Mouse (Mus musculus): ENCODE data around the gene Bloc1s5. TPM values are rescaled to one million over a fixed set of nuclear protein-coding genes. Genes with fewer than 3 reads are reported as not detected.

Gene Bloc1s5
- polyA plus RNA-seq, 1 experiment = not detected

DNA sequence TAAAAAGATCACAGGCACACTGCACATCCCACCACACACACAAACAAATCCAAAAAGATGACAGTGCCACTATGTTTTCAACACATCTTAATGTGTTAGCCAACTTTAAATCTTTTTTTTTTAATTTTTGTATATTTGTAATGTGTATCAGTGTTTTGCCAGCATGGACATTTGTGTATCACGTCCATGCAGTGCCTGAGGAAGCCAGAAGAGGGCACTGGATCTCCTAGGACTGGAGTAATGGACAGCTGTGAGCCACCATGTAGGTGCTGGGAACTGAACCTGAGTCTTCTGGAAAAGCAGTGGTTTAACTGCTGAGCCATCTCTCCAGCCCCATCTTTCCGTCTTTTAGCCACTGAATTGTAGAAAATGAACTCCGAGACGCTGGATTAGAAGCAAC lies 22.7 kb downstream of the Bloc1s5 start:
- Histone ChIP-seq H3K4me3 (ENCODE audit: insufficient read depth, low read depth, low read length) (no peak overlapping the region), H3K27ac (ENCODE audit: insufficient read depth, low read depth, low read length) (no peak overlapping the region), H3K4me1 (ENCODE audit: control insufficient read depth, insufficient read depth, low read length) (no peaks in the 10 kb centered on the region)
- over 99% methylated on average over 4 of the region's 4 CpGs for WGBS
- TF ChIP-seq CTCF (IDR thresholded peaks at IDR 0.05; ENCODE audit: insufficient read depth, low read depth, low read length) = no peak

DNA sequence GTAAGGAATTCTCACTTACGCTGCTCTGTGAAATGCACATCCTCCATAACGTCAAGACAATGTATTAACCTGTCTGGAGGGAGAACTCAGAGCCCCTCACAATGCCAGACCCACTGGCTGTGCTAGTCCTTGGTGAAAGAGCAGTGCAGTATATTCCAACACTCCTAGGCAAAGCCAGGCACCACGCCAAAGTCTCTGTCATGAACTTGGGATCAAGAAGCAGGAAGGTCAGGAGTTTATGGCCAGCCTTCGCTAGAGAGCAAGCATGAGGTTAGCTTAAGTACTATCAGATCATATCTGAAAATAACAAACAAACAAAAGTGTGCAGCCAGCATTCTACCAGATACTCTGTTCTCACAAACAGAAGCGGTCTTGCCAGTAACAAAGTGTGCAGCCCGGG lies 24.6 kb downstream of the Bloc1s5 start:
- H3K4me3 ChIP-seq (ENCODE audit: insufficient read depth, low read depth, low read length) = no peak overlapping the region
- 91% methylated on average over 6 of the region's 6 CpGs for WGBS
- H3K4me1 ChIP-seq (ENCODE audit: control insufficient read depth, insufficient read depth, low read length) = no peaks in the 10 kb centered on the region
- H3K27ac ChIP-seq (ENCODE audit: insufficient read depth, low read depth, low read length) = no peak overlapping the region
- no peak for TF ChIP-seq CTCF (IDR thresholded peaks at IDR 0.05; ENCODE audit: insufficient read depth, low read depth, low read length)
- TF ChIP-seq POLR2A (IDR thresholded peaks at IDR 0.05; ENCODE audit: insufficient read depth, low read depth, low read length) = no peak

DNA sequence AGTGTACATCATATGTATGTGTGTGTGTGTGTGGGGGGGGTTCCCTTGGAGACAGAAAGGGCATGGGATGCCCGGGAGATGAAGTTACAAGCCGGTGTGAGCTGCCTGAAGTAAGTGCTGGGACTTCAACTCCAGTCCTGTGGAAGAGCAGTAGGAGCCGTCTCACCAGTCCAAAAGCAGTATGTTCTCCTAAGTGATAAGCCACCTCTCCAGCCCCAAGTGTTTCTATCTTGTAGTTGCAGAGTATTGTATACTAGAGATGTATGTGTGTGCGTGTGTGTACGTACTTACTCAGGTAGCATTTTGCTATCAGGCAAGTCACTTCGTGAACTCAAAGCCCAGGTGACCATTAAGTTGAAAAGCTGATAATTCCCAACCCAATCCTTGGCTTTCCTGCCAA lies 27.8 kb downstream of the Bloc1s5 start:
- WGBS = 95% methylated on average over 6 of the region's 6 CpGs
- no peak for TF ChIP-seq CTCF (IDR thresholded peaks at IDR 0.05; ENCODE audit: insufficient read depth, low read depth, low read length)
- TF ChIP-seq POLR2A (IDR thresholded peaks at IDR 0.05; ENCODE audit: insufficient read depth, low read depth, low read length) = no peak
- no peak overlapping the region for H3K27ac ChIP-seq (ENCODE audit: insufficient read depth, low read depth, low read length)

DNA sequence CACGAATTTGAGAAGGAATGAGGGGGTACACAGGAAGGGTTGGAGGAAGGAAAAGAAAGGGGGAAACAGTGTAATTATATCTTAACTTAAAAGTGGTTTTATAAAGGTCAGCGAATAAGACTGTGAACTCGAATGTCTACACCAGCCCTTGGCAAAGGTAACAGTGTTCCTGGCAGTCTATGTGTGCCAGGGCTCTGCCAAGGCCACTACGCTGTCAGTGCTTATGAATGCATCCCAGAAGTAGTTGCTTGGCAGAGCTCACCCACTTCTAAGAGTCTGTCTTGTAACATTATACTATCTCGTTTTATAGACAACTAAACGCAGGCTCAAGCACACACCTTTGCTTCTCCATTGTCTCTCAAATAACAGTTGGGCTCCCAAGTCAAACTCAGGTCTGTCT lies 29.6 kb downstream of the Bloc1s5 start:
- Histone ChIP-seq H3K4me1 (ENCODE audit: control insufficient read depth, insufficient read depth, low read length) (0 out of 2 replicates have a peak, but pooled peaks cover 2% of the 10 kb centered on the region), H3K4me3 (ENCODE audit: insufficient read depth, low read depth, low read length) (no peak overlapping the region), H3K27ac (ENCODE audit: insufficient read depth, low read depth, low read length) (no peak overlapping the region)
- WGBS = 56% methylated on average over 6 of the region's 6 CpGs
- TF ChIP-seq POLR2A (IDR thresholded peaks at IDR 0.05; ENCODE audit: insufficient read depth, low read depth, low read length) (no peak), CTCF (IDR thresholded peaks at IDR 0.05; ENCODE audit: insufficient read depth, low read depth, low read length) (no peak)

More for the DNA sequence above, 27.8 kb downstream of the Bloc1s5 start:
- Histone ChIP-seq H3K4me1 (ENCODE audit: control insufficient read depth, insufficient read depth, low read length) (0 out of 2 replicates have a peak, but pooled peaks cover 2% of the 10 kb centered on the region), H3K4me3 (ENCODE audit: insufficient read depth, low read depth, low read length) (no peak overlapping the region)

DNA sequence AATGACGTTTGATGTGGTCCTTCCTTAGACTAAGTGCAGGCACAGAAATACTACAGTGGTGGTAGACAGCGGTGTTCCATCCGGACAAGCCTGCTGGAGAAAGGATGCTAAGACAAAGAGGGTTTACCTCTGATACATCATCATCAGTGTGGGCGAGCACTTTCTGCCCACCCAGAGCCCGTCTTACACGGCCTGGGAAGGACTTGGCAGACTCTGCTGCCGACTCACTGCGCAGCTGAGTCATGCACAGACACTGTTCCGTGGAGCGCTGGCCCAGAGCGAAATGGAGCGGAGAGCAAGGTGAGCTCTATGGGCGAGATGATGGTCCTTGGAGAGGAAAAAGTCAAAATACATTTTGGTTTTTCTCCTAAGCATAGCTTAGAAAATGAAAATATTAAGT lies 31.9 kb downstream of the Bloc1s5 start:
- H3K27ac ChIP-seq (ENCODE audit: insufficient read depth, low read depth, low read length) = no peak overlapping the region
- H3K4me1 ChIP-seq (ENCODE audit: control insufficient read depth, insufficient read depth, low read length) = 0 out of 2 replicates have a peak, but pooled peaks cover 2% of the 10 kb centered on the region
- no peak overlapping the region for H3K4me3 ChIP-seq (ENCODE audit: insufficient read depth, low read depth, low read length)
- no peak for TF ChIP-seq CTCF (IDR thresholded peaks at IDR 0.05; ENCODE audit: insufficient read depth, low read depth, low read length)
- no peak for TF ChIP-seq POLR2A (IDR thresholded peaks at IDR 0.05; ENCODE audit: insufficient read depth, low read depth, low read length)
- 44% methylated on average over 13 of the region's 13 CpGs for WGBS

DNA sequence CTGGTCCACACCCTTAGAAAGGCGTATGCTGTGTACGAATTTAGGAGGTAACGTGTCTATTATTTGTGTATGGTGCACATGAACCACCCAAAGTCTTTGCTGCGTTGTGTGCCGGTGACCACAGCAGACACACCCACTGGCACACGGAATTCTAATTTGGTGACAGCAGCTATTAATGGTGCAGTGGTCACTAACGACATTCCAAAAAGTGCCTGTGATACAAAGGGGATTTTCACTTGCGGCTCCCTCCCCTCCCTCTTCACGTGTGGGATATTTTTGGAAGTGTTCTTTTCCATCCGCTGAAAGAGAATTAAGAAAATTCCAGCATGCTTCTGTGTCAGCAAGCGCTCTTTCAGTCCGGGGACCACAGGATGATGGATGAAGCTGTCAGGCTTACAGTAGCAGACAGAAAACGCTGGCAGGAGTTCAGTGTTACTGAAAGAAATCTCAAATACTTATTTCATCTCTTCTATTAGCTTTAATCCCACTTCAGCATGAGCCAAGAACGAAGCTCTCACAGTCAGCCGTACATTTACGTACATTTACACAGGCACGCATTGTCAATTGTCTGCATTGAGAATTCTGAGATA lies 32.6 kb downstream of the Bloc1s5 start:
- Histone ChIP-seq H3K27ac (ENCODE audit: insufficient read depth, low read depth, low read length) (no peak overlapping the region), H3K4me1 (ENCODE audit: control insufficient read depth, insufficient read depth, low read length) (0 out of 2 replicates have a peak, but pooled peaks cover 2% of the 10 kb centered on the region), H3K4me3 (ENCODE audit: insufficient read depth, low read depth, low read length) (no peak overlapping the region)
- 51% methylated on average over 17 of the region's 17 CpGs for WGBS
- TF ChIP-seq CTCF (IDR thresholded peaks at IDR 0.05; ENCODE audit: insufficient read depth, low read depth, low read length) = no peak
- no peak for TF ChIP-seq POLR2A (IDR thresholded peaks at IDR 0.05; ENCODE audit: insufficient read depth, low read depth, low read length)

DNA sequence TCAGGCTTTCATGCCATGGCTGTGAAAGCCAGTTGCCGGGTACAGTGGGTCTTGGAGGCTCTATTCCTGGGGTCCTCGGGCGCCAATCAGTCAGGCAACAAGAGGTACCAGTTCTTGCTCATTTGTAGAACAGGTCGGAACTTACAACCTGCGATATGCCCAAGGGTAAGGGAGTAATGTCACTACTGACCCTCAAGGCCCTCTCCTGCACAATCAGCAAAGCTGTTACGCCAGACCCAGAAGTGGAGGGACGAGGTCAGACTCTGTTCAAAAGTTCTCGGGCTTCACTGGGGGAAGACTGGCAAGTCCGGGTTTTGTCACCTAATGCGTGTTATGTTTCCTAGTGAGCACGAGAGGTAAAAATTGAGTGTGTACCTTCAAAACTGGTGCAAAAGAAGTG lies 34.1 kb downstream of the Bloc1s5 start:
- H3K4me3 ChIP-seq (ENCODE audit: insufficient read depth, low read depth, low read length) = no peak overlapping the region
- H3K4me1 ChIP-seq (ENCODE audit: control insufficient read depth, insufficient read depth, low read length) = 0 out of 2 replicates have a peak, but pooled peaks cover 2% of the 10 kb centered on the region
- WGBS = 86% methylated on average over 11 of the region's 11 CpGs
- TF ChIP-seq POLR2A (IDR thresholded peaks at IDR 0.05; ENCODE audit: insufficient read depth, low read depth, low read length) (no peak), CTCF (IDR thresholded peaks at IDR 0.05; ENCODE audit: insufficient read depth, low read depth, low read length) (no peak)
- H3K27ac ChIP-seq (ENCODE audit: insufficient read depth, low read depth, low read length) = no peak overlapping the region

DNA sequence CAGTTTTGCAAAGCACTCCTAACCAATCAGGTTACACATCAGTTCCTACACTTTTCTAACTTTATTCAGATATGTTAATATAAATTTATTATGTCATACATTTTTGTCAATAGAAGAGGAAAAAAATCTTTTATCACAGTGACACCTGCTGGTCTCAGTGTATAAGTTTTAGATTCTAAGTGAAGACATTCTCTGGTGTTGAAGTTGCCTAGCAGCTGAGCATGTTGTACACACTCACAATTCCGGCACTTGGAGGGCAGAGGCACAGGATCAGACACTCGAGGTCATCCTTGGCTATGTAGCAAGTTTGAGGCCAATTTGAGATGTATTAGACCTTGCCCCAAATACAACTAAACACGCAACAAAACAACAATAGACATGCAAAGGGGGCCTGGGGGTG lies 37.8 kb downstream of the Bloc1s5 start:
- Histone ChIP-seq H3K4me3 (ENCODE audit: insufficient read depth, low read depth, low read length) (no peak overlapping the region), H3K4me1 (ENCODE audit: control insufficient read depth, insufficient read depth, low read length) (no peaks in the 10 kb centered on the region), H3K27ac (ENCODE audit: insufficient read depth, low read depth, low read length) (no peak overlapping the region)
- WGBS = 50% methylated on average over 3 of the region's 3 CpGs
- TF ChIP-seq CTCF (IDR thresholded peaks at IDR 0.05; ENCODE audit: insufficient read depth, low read depth, low read length) (no peak), POLR2A (IDR thresholded peaks at IDR 0.05; ENCODE audit: insufficient read depth, low read depth, low read length) (no peak)

DNA sequence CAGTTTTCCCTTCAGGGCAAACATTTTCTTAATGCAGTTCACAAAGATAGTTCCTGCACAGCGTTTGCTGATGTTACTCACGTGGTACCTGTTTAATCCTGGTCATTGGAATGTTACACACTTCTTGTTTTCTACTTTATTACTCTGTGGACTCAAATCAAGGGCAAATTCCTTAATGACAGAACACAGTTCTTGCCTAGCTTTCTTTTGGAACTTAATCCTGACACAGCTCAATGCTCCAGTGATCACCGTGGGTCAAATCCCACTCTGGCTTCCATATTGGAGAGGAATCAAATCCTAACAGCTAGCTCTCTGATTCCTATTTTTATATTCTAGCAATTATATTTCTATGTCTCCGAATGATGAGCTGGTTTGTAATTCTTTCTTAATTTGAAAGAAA lies 38.4 kb downstream of the Bloc1s5 start:
- Histone ChIP-seq H3K27ac (ENCODE audit: insufficient read depth, low read depth, low read length) (no peak overlapping the region), H3K4me1 (ENCODE audit: control insufficient read depth, insufficient read depth, low read length) (no peaks in the 10 kb centered on the region), H3K4me3 (ENCODE audit: insufficient read depth, low read depth, low read length) (no peak overlapping the region)
- WGBS = 76% methylated on average over 4 of the region's 4 CpGs
- TF ChIP-seq POLR2A (IDR thresholded peaks at IDR 0.05; ENCODE audit: insufficient read depth, low read depth, low read length) (no peak), CTCF (IDR thresholded peaks at IDR 0.05; ENCODE audit: insufficient read depth, low read depth, low read length) (no peak)

DNA sequence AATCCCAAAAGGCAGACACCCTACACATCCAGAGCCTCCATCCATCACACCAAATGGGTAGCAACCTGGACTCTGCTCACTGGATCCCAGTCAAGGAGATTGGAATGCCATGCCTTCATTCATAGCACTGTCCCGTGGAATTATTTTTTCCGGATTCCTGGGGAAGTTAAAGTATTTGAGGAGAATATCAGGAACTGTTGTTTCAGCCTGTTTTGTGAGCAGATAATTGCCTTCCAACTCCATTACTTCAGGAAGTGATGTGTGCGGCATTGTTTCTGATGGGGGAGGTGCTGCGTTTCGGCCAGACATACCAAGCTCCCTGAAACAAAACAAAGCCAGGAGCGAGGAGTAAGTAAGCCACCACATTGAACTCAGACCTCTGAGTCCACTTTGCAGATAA lies 41.8 kb downstream of the Bloc1s5 start:
- Histone ChIP-seq H3K4me1 (ENCODE audit: control insufficient read depth, insufficient read depth, low read length) (no peaks in the 10 kb centered on the region), H3K4me3 (ENCODE audit: insufficient read depth, low read depth, low read length) (no peak overlapping the region), H3K27ac (ENCODE audit: insufficient read depth, low read depth, low read length) (no peak overlapping the region)
- 48% methylated on average over 6 of the region's 6 CpGs for WGBS
- no peak for TF ChIP-seq POLR2A (IDR thresholded peaks at IDR 0.05; ENCODE audit: insufficient read depth, low read depth, low read length)
- TF ChIP-seq CTCF (IDR thresholded peaks at IDR 0.05; ENCODE audit: insufficient read depth, low read depth, low read length) = no peak
